10 mouse cellular contexts compared by ENCODE assay signal in genomic region chr2:148292895-148293294, GRCm38 (mm10).
A peak's percentile ranks its signal among the peaks of the same experiment; 100 is the strongest.
DNase-seq lines count a peak whose midpoint lies in the region; ATAC-seq and TF ChIP-seq lines count a peak whose summit lies in the region.
"Had no signal": no experiment of that assay in that cellular context is flagged by ENCODE, and none has a peak within 500 bp of the region (broad histone marks: within the 10 kb centered on the region; RNA-seq: fewer than 3 reads in every experiment).

No protein-coding gene starts in this region.

- no peak for TF ChIP-seq CTCF in embryonic fibroblast, embryonic 13.5 days (IDR thresholded peaks at IDR 0.05; ENCODE audit: borderline replicate concordance, insufficient read depth, low read length)

- peak; percentile 52 for ATAC-seq in midbrain, embryonic 12.5 days (ENCODE audit: low FRiP score, low read depth)
- no peak for ATAC-seq in midbrain, embryonic 16.5 days
- ATAC-seq in neural tube, embryonic 13.5 days (ENCODE audit: low read depth), result peak; percentile 74; the same call in 1 of the 2 replicates

- H3K4me2 ChIP-seq in midbrain, embryonic 12.5 days (replicated peaks), result no peak overlapping the region
- H3K4me2 ChIP-seq in midbrain, embryonic 16.5 days (ENCODE audit: low read length), result no peak overlapping the region
- H3K4me2 ChIP-seq in neural tube, embryonic 13.5 days, result no peak overlapping the region
- H3K4me2 ChIP-seq: lung, embryonic 15.5 days had no signal

- no peak for TF ChIP-seq POLR2A in embryonic fibroblast, embryonic 13.5 days (IDR thresholded peaks at IDR 0.05; ENCODE audit: low read depth, low read length)

- intact Hi-C loops in heart, postnatal 36 days (cut with DNase I), result no loop called here

- no peak overlapping the region for H3K9ac ChIP-seq in midbrain, embryonic 12.5 days (replicated peaks)
- no peak overlapping the region for H3K9ac ChIP-seq in midbrain, embryonic 16.5 days (ENCODE audit: low read depth, low read length)
- no peak overlapping the region for H3K9ac ChIP-seq in neural tube, embryonic 13.5 days
- H3K9ac ChIP-seq: lung, embryonic 15.5 days had no signal

- H3K4me1 ChIP-seq in midbrain, embryonic 12.5 days, result no peaks in the 10 kb centered on the region
- no peaks in the 10 kb centered on the region for H3K4me1 ChIP-seq in midbrain, embryonic 16.5 days (ENCODE audit: control insufficient read depth, insufficient read depth, low read length)
- H3K4me1 ChIP-seq in embryonic fibroblast, embryonic 13.5 days (ENCODE audit: control insufficient read depth, insufficient read depth, low read length), result peaks cover 4% of the 10 kb centered on the region; the same call in 1 of the 2 replicates
- H3K4me1 ChIP-seq in neural tube, embryonic 13.5 days (replicated peaks), result no peaks in the 10 kb centered on the region

- H3K4me3 ChIP-seq in midbrain, embryonic 12.5 days, result no peak overlapping the region
- H3K4me3 ChIP-seq in midbrain, embryonic 16.5 days (ENCODE audit: low read depth, low read length), result no peak overlapping the region
- H3K4me3 ChIP-seq in embryonic fibroblast, embryonic 13.5 days (ENCODE audit: insufficient read depth, low read length), result no peak overlapping the region
- no peak overlapping the region for H3K4me3 ChIP-seq in neural tube, embryonic 13.5 days
- H3K4me3 ChIP-seq: lung, embryonic 15.5 days had no signal

- H3K27me3 ChIP-seq in midbrain, embryonic 12.5 days, result no peaks in the 10 kb centered on the region
- H3K27me3 ChIP-seq in midbrain, embryonic 16.5 days (ENCODE audit: control insufficient read depth, insufficient read depth, low read depth, low read length), result no peaks in the 10 kb centered on the region
- H3K27me3 ChIP-seq in neural tube, embryonic 13.5 days, result no peaks in the 10 kb centered on the region
- H3K27me3 ChIP-seq: lung, embryonic 15.5 days had no signal

- no peaks in the 10 kb centered on the region for H3K36me3 ChIP-seq in midbrain, embryonic 12.5 days
- no peaks in the 10 kb centered on the region for H3K36me3 ChIP-seq in midbrain, embryonic 16.5 days (ENCODE audit: control insufficient read depth, insufficient read depth, low read length)
- H3K36me3 ChIP-seq in neural tube, embryonic 13.5 days, result no peaks in the 10 kb centered on the region
- H3K36me3 ChIP-seq: lung, embryonic 15.5 days had no signal

- peak; percentile 15 for DNase-seq in heart, adult 8-10 months (ENCODE audit: low spot score)
- DNase-seq in heart, postnatal 36 days, result no peak
- no peak for DNase-seq in cerebellum, postnatal 25 days
- DNase-seq in thymus, postnatal 36 days, result no peak
- DNase-seq: adrenal gland, postnatal 36 days had no signal

- no peaks in the 10 kb centered on the region for H3K9me3 ChIP-seq in midbrain, embryonic 12.5 days
- no peaks in the 10 kb centered on the region for H3K9me3 ChIP-seq in midbrain, embryonic 16.5 days (replicated peaks; ENCODE audit: control insufficient read depth, low read length, poor library complexity, severe bottlenecking)
- no peaks in the 10 kb centered on the region for H3K9me3 ChIP-seq in neural tube, embryonic 13.5 days
- H3K9me3 ChIP-seq: lung, embryonic 15.5 days had no signal

- H3K27ac ChIP-seq in midbrain, embryonic 12.5 days (replicated peaks), result no peak overlapping the region
- H3K27ac ChIP-seq in midbrain, embryonic 16.5 days (ENCODE audit: low read length), result no peak overlapping the region
- H3K27ac ChIP-seq in embryonic fibroblast, embryonic 13.5 days (ENCODE audit: insufficient read depth, low read length), result 0 out of 2 replicates have a peak overlapping the region, but pooled peaks have one; percentile 8
- H3K27ac ChIP-seq in neural tube, embryonic 13.5 days (replicated peaks), result no peak overlapping the region
- H3K27ac ChIP-seq: lung, embryonic 15.5 days had no signal

- 69% methylated on average over 2 of the region's 2 CpGs for WGBS in midbrain, embryonic 12.5 days
- 61% methylated on average over 2 of the region's 2 CpGs for WGBS in midbrain, embryonic 16.5 days
- WGBS in neural tube, embryonic 13.5 days, result 59% methylated on average over 2 of the region's 2 CpGs
